Mouse (Mus musculus) C2C12 (cell line): Measurements from ENCODE around the gene Tti1. TPM values are rescaled to one million over a fixed set of nuclear protein-coding genes. Genes with fewer than 3 reads are reported as not detected.

Experiments used
- H3K27me3 ChIP-seq: one replicate; pipeline ENCODE4 v1.6.1; 2011; ENCODE audit not compliant: control insufficient read depth, insufficient read depth, insufficient read length
- H3K36me3 ChIP-seq: one replicate; pipeline ENCODE4 v1.6.1; 2011; ENCODE audit not compliant: control insufficient read depth, insufficient read depth
- H3K4me3 ChIP-seq: one replicate; pipeline ENCODE4 v1.5.1; 2011; ENCODE audit warnings: mild to moderate bottlenecking, control low read depth; ENCODE audit not compliant: poor library complexity, insufficient read depth, severe bottlenecking
- H3K79me2 ChIP-seq: one replicate; pipeline ENCODE4 v1.6.1; 2011; ENCODE audit not compliant: control insufficient read depth, insufficient read depth
- H3K79me3 ChIP-seq: one replicate; pipeline ENCODE4 v1.6.1; 2011; ENCODE audit warnings: low read depth, control low read depth
- H3ac ChIP-seq: one replicate; pipeline ENCODE3; 2011; ENCODE audit warnings: low read depth; ENCODE audit not compliant: control insufficient read depth, insufficient read length
- CEBPB ChIP-seq: IDR thresholded peaks from one replicate; pipeline ENCODE4 v1.6.1; 2011; ENCODE audit warnings: low read depth, mild to moderate bottlenecking, control low read depth, moderate library complexity
- CTCF ChIP-seq: IDR thresholded peaks from one replicate; pipeline ENCODE4 v1.5.1; 2011; ENCODE audit not compliant: control insufficient read depth, insufficient read depth, insufficient read length
- FOSL1 ChIP-seq: IDR thresholded peaks from one replicate; pipeline ENCODE4 v1.8.0; 2011; ENCODE audit warnings: mild to moderate bottlenecking, low read length; ENCODE audit not compliant: poor library complexity, insufficient read depth, severe bottlenecking
- MAX ChIP-seq: IDR thresholded peaks from one replicate; pipeline ENCODE4 v1.6.1; 2011; ENCODE audit warnings: mild to moderate bottlenecking, control low read depth
- MYOD1 ChIP-seq: IDR thresholded peaks from one replicate; pipeline ENCODE4 v1.6.1; 2011; ENCODE audit warnings: low read depth; ENCODE audit not compliant: control insufficient read depth, insufficient read length
- MYOG ChIP-seq: IDR thresholded peaks from one replicate; pipeline ENCODE4 v1.6.1; 2011; ENCODE audit not compliant: control insufficient read depth, insufficient read length; ENCODE audit errors: extremely low read depth
- USF1 ChIP-seq: IDR thresholded peaks from one replicate; pipeline ENCODE4 v1.6.1; 2011; ENCODE audit warnings: low read depth, mild to moderate bottlenecking, control low read depth, moderate library complexity
- polyA plus RNA-seq: library from polyadenylated mRNA; unstranded; fragments of >200 nt; fragmentation: generic; extraction: Trizol; gene quantifications from one replicate; pipeline ENCODE4 v1.2.1, GENCODE M21; 2012; ENCODE audit warnings: missing spikeins

Gene Tti1
- polyA plus RNA-seq, 1 experiment, result 12.5 TPM

DNA sequence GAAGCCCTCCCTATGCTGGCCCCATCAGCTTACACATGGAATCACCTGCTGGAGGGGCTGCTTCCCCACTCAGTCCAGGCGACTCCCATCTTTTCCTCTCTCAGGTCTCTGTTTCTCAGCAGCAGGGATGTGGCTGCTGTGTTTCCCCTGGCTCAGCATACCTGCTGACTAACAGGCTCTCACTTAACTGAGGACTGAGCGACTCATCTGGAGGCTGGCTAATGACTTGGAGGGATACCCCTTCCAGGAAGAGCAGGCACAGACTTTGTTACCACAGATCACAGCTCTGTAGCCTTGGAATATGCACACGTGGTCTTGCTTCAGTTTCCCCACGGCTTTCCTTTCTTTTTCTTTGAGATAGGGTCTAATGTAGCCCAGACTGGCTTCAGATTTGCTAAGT lies 45.0 kb downstream of the Tti1 start:
- Histone ChIP-seq H3K4me3 (no peak overlapping the region), H3K79me2 (no peaks in the 10 kb centered on the region), H3K79me3 (no peaks in the 10 kb centered on the region), H3K36me3 (peaks cover 4% of the 10 kb centered on the region), H3K27me3 (no peaks in the 10 kb centered on the region), H3ac (no peak overlapping the region)
- TF ChIP-seq MAX, result no peak
- TF ChIP-seq FOSL1, result no peak
- no peak for TF ChIP-seq MYOG
- TF ChIP-seq CEBPB, result no peak
- TF ChIP-seq USF1, result no peak
- no peak for TF ChIP-seq MYOD1
- TF ChIP-seq CTCF, result no peak

DNA sequence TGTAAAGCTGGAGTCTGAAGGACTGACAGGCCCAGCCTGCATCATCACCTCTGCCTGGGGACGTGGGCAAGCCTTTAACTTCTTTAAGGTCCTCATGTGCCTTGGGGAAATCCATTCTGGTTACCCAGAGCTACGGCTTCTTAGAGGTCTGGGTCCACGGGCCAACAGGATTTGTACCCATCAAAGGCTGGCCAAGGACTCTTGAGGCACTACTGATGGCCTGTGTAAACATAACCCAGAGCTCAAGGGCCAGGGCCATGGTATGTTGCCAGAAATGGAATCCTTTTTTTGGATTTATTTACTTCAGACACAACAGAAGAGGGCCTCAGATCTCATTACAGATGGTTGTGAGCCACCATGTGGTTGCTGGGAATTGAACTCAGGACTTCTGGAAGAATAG lies 45.5 kb downstream of the Tti1 start:
- no peak for TF ChIP-seq MAX
- TF ChIP-seq MYOD1, result no peak
- no peak for TF ChIP-seq FOSL1
- no peak for TF ChIP-seq MYOG
- TF ChIP-seq CTCF, result no peak
- TF ChIP-seq USF1, result no peak
- H3K79me2 ChIP-seq, result no peaks in the 10 kb centered on the region
- no peaks in the 10 kb centered on the region for H3K27me3 ChIP-seq
- no peak overlapping the region for H3ac ChIP-seq
- H3K36me3 ChIP-seq, result peaks cover 4% of the 10 kb centered on the region
- H3K4me3 ChIP-seq, result no peak overlapping the region
- no peaks in the 10 kb centered on the region for H3K79me3 ChIP-seq

- peaks cover under 1% of the 10 kb centered on the region for H3K36me3 ChIP-seq
Measured at GRCm38 (mm10) chr2:157979241-157979640, 49.0 kb downstream of the Tti1 start.

GRCm38 (mm10) chr2:157975595-157975994 lies 52.6 kb downstream of the Tti1 start:
- TF ChIP-seq CEBPB, result no peak
- TF ChIP-seq USF1, result no peak
- no peak for TF ChIP-seq FOSL1
- no peak for TF ChIP-seq MYOG
- no peak for TF ChIP-seq MAX
- no peak for TF ChIP-seq MYOD1
- Histone ChIP-seq H3K27me3 (peaks cover 35% of the 10 kb centered on the region), H3K79me3 (no peaks in the 10 kb centered on the region), H3K79me2 (no peaks in the 10 kb centered on the region), H3K36me3 (no peaks in the 10 kb centered on the region), H3K4me3 (no peak overlapping the region), H3ac (no peak overlapping the region)

More at GRCm38 (mm10) chr2:157979241-157979640, 49.0 kb downstream of the Tti1 start:
- no peak for TF ChIP-seq CTCF
- no peak for TF ChIP-seq FOSL1
- TF ChIP-seq MYOG, result no peak
- no peak for TF ChIP-seq MYOD1
- no peak for TF ChIP-seq CEBPB
- no peak for TF ChIP-seq USF1
- TF ChIP-seq MAX, result no peak
- Histone ChIP-seq H3K4me3 (no peak overlapping the region), H3K79me2 (no peaks in the 10 kb centered on the region), H3K27me3 (peaks cover 19% of the 10 kb centered on the region), H3ac (no peak overlapping the region), H3K79me3 (no peaks in the 10 kb centered on the region)

GRCm38 (mm10) chr2:157974604-157975501 lies 53.4 kb downstream of the Tti1 start:
- Histone ChIP-seq H3K27me3 (peaks cover 38% of the 10 kb centered on the region), H3K79me3 (no peaks in the 10 kb centered on the region), H3K36me3 (no peaks in the 10 kb centered on the region), H3K79me2 (no peaks in the 10 kb centered on the region), H3K4me3 (no peak overlapping the region), H3ac (no peak overlapping the region)
- TF ChIP-seq MAX (no peak), CEBPB (no peak), FOSL1 (no peak), MYOG (no peak), MYOD1 (no peak), CTCF (no peak), USF1 (no peak)
